Mouse (Mus musculus) urinary bladder, postnatal 14 days (tissue): ENCODE measurements at regions not wholly inside any gene's neighbourhood (a gene's known extent, or its start where the extent isn't known, plus 50 kb on each side); places are given as distances from the start of the nearest gene placed in this dataset.
A peak's percentile ranks its signal among the peaks of the same experiment; 100 is the strongest.

Experiments used
- DNase-seq: peaks from one replicate; pipeline ENCODE4 v3.0.0; 2021; ENCODE audit warnings: low spot score

- no peak for DNase-seq
Measured at GRCm38 (mm10) chr13:111165538-111165937, 89.3 kb upstream of the Actbl2 start.

- no peak for DNase-seq
Measured at GRCm38 (mm10) chr13:111170269-111171165, 84.3 kb upstream of the Actbl2 start.

- no peak for DNase-seq
Measured at GRCm38 (mm10) chr13:111179186-111179585, 75.6 kb upstream of the Actbl2 start.

GRCm38 (mm10) chr13:111183293-111183692, 71.5 kb upstream of the Actbl2 start:
- DNase-seq: no peak

- peak; percentile 35 for DNase-seq
Measured at GRCm38 (mm10) chr13:111185799-111186198, 69.0 kb upstream of the Actbl2 start.

- DNase-seq: no peak
Measured at GRCm38 (mm10) chr13:111186833-111187232, 68.0 kb upstream of the Actbl2 start.

- no peak for DNase-seq
Measured at GRCm38 (mm10) chr13:111193919-111194318, 60.9 kb upstream of the Actbl2 start.

- DNase-seq: no peak
Measured at GRCm38 (mm10) chr13:111194337-111194736, 60.5 kb upstream of the Actbl2 start.

GRCm38 (mm10) chr13:111201532-111201931, 53.3 kb upstream of the Actbl2 start:
- no peak for DNase-seq

GRCm38 (mm10) chr13:111204580-111205285, 50.1 kb upstream of the Actbl2 start:
- DNase-seq: peak; percentile 6
